Mouse (Mus musculus) T-helper 2 cell (primary cell): ENCODE results near the gene Klhl24.

Source experiments
- in situ Hi-C: fragments of 300-600 bp; cut with MboI, MseI; formaldehyde crosslinking; loops from one replicate; pipeline ENCODE4 v1.15.1; 2025; ENCODE audit warnings: high pct_unique_total_duplicates

Gene Klhl24

GRCm38 (mm10) chr16:20144568-20144967 lies 47.2 kb downstream of the Klhl24 start:
- in situ Hi-C loops, result no loop called here

GRCm38 (mm10) chr16:20151991-20152390 lies 54.6 kb downstream of the Klhl24 start:
- in situ Hi-C loops, result no loop called here

GRCm38 (mm10) chr16:20153742-20154141 lies 56.4 kb downstream of the Klhl24 start:
- in situ Hi-C loops, result no loop called here

GRCm38 (mm10) chr16:20160130-20160529 lies 62.8 kb downstream of the Klhl24 start:
- in situ Hi-C loops, result no loop called here

- in situ Hi-C loops, result no loop called here
Measured at GRCm38 (mm10) chr16:20169071-20169470, 71.7 kb downstream of the Klhl24 start.

GRCm38 (mm10) chr16:20169471-20170106 lies 72.2 kb downstream of the Klhl24 start:
- in situ Hi-C loops, result no loop called here
